Mouse (Mus musculus) lung, embryonic 15.5 days (tissue): Measurements from ENCODE around the gene Shank1. TPM values are rescaled to one million over a fixed set of nuclear protein-coding genes. Genes with fewer than 3 reads are reported as not detected.
A peak's percentile ranks its signal among the peaks of the same experiment; 100 is the strongest.

Experiments
- ATAC-seq: fragments of 200-750 bp; cut with Nextera tagmentation; 2 replicates; pipeline ENCODE4 v1.8.0; 2017; ENCODE audit warnings: moderate number of reproducible peaks, borderline replicate concordance; ENCODE audit not compliant: low FRiP score, low TSS enrichment; ENCODE audit errors: extremely low read depth
- H3K27ac ChIP-seq: fragments of 300-500 bp; sonication (generic); 2 replicates; pipeline ENCODE4 v1.5.1; 2015; ENCODE audit warnings: moderate library complexity, mild to moderate bottlenecking, inconsistent platforms
- H3K27me3 ChIP-seq: fragments of 300-500 bp; sonication (generic); 2 replicates; pipeline ENCODE4 v1.6.1; 2015; ENCODE audit warnings: inconsistent platforms
- H3K36me3 ChIP-seq: fragments of 300-500 bp; sonication (generic); 2 replicates; pipeline ENCODE4 v1.6.1; 2015; ENCODE audit warnings: inconsistent platforms
- H3K4me1 ChIP-seq: fragments of 300-500 bp; sonication (generic); 2 replicates; pipeline ENCODE4 v1.6.1; 2015; ENCODE audit warnings: inconsistent platforms
- H3K4me2 ChIP-seq: fragments of 300-500 bp; sonication (generic); 2 replicates; pipeline ENCODE4 v1.6.1; 2015; ENCODE audit warnings: inconsistent platforms, mild to moderate bottlenecking, moderate library complexity
- H3K4me3 ChIP-seq: fragments of 300-500 bp; sonication (generic); 2 replicates; pipeline ENCODE4 v1.5.1; 2015; ENCODE audit warnings: mild to moderate bottlenecking, inconsistent platforms
- H3K9ac ChIP-seq: fragments of 300-500 bp; sonication (generic); 2 replicates; pipeline ENCODE4 v1.6.1; 2015; ENCODE audit warnings: inconsistent platforms
- H3K9me3 ChIP-seq: fragments of 300-500 bp; sonication (generic); 2 replicates; pipeline ENCODE4 v1.6.1; 2016; ENCODE audit warnings: inconsistent platforms
- WGBS: fragments of 180-500 bp; shearing (Covaris S2); methylation state at CpG from one replicate; pipeline ENCODE4 v1.1.7; 2015; 5-methylcytosine and 5-hydroxymethylcytosine counted together
- polyA plus RNA-seq: library from polyadenylated mRNA; unstranded; fragments of >200 nt; fragmentation: Nextera tagmentation; extraction: Ambion mirVana; gene quantifications from 2 replicates; pipeline ENCODE4 v1.2.1, GENCODE M21; 2015

Shank1 gene
- polyA plus RNA-seq, 1 experiment from 2014 or later: 1.1 TPM

GRCm38 (mm10) chr7:44384716-44385059 lies 74.6 kb downstream of the Shank1 start:
- Histone ChIP-seq H3K9me3 (no peaks in the 10 kb centered on the region), H3K4me3 (peak overlapping the region; percentile 50), H3K4me2 (peak overlapping the region; percentile 87), H3K9ac (peak overlapping the region; percentile 1; the same call in 1 of the 2 replicates), H3K4me1 (peaks cover 2% of the 10 kb centered on the region; the same call in 1 of the 2 replicates), H3K27ac (no peak overlapping the region), H3K27me3 (peaks cover 27% of the 10 kb centered on the region), H3K36me3 (no peaks in the 10 kb centered on the region)
- ATAC-seq: peak; percentile 62; the same call in 1 of the 2 replicates
- 2% methylated on average over 17 of the region's 17 CpGs for WGBS

DNA sequence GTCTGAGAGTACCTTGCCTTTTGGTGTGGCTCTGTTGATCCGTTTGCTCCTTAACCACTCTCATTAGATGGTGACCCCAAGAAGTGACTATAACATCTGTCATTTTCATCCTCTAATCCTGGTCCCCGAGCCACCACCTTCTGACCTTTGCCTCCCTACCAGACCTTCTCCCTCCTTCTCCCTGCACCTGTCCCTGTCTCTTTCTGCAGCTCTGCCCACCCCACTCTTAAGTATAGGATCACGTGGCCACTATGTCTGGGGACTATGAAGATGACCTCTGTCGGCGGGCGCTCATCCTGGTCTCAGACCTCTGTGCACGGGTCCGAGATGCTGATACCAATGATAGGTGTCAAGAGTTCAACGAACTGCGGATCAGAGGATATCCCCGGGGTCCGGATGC lies 75.7 kb downstream of the Shank1 start, which contains the start of gene 1700008O03Rik:
Gene 1700008O03Rik (minus strand): TSS at position 101 of the 400 bp plus-strand sequence.
- WGBS: 70% methylated on average over 12 of the region's 12 CpGs

DNA sequence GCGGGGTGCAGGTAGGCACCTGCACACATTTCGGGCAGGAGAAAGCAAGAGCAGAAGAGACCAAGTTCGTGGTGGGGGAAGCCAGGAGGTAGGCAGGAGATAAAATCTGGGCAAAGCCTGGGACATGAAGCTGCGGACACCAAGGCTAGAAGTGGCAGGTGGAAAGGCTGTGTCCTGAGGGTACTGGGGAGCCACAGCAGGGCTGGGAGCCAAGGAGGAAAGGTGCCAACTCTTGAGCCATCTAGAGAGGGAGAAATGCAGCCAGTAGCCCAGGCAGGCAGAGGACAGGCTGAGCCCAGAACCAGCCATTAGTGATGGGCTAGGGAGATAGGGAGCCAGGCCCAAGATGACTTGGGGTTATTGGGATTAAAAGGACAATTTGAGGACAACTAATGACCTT lies 81.8 kb downstream of the Shank1 start:
- Histone ChIP-seq H3K4me2 (no peak overlapping the region), H3K4me1 (no peaks in the 10 kb centered on the region), H3K4me3 (no peak overlapping the region), H3K9ac (no peak overlapping the region), H3K27me3 (peaks cover 10% of the 10 kb centered on the region), H3K36me3 (no peaks in the 10 kb centered on the region), H3K9me3 (no peaks in the 10 kb centered on the region), H3K27ac (no peak overlapping the region)
- ATAC-seq: no peak
- 78% methylated on average over 4 of the region's 4 CpGs for WGBS

More for the DNA sequence above, 75.7 kb downstream of the Shank1 start, which contains the start of gene 1700008O03Rik:
- Histone ChIP-seq H3K9ac (peak within 1 kb of the TSS; percentile 1; the same call in 1 of the 2 replicates), H3K4me3 (peak within 1 kb of the TSS; percentile 50), H3K4me1 (peaks cover 2% of the 10 kb centered on the region; the same call in 1 of the 2 replicates), H3K27me3 (peaks cover 27% of the 10 kb centered on the region), H3K4me2 (peak within 1 kb of the TSS; percentile 87), H3K9me3 (no peaks in the 10 kb centered on the region), H3K27ac (no peak within 1 kb of the TSS), H3K36me3 (no peaks in the 10 kb centered on the region)
- no peak for ATAC-seq

GRCm38 (mm10) chr7:44392341-44392740 lies 82.3 kb downstream of the Shank1 start:
- Histone ChIP-seq H3K9ac (no peak overlapping the region), H3K4me3 (no peak overlapping the region), H3K27me3 (peaks cover 7% of the 10 kb centered on the region), H3K4me2 (no peak overlapping the region), H3K36me3 (no peaks in the 10 kb centered on the region), H3K4me1 (no peaks in the 10 kb centered on the region), H3K27ac (no peak overlapping the region), H3K9me3 (no peaks in the 10 kb centered on the region)
- ATAC-seq: no peak
- 81% methylated on average over 14 of the region's 14 CpGs for WGBS

DNA sequence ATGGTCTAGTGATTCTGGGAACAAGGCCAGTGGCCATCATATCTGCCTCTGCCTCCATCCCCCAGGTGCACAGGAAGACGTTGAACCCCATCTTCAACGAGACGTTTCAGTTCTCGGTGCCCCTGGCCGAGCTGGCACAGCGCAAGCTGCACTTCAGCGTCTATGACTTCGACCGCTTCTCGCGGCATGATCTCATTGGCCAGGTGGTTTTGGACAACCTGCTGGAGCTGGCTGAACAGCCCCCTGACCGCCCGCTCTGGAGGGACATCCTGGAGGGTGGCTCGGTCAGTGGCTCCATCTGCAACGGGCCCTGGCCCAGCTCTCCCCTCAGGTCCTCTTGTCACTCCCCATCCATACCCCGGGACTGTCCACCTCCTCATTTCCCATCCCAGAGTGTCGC lies 83.2 kb downstream of the Shank1 start:
- no peaks in the 10 kb centered on the region for H3K27me3 ChIP-seq

GRCm38 (mm10) chr7:44398570-44398969 lies 88.5 kb downstream of the Shank1 start:
- no peaks in the 10 kb centered on the region for H3K9me3 ChIP-seq
- H3K4me1 ChIP-seq: no peaks in the 10 kb centered on the region
- no peak overlapping the region for H3K27ac ChIP-seq
- H3K9ac ChIP-seq: no peak overlapping the region
- no peaks in the 10 kb centered on the region for H3K36me3 ChIP-seq
- H3K4me3 ChIP-seq: no peak overlapping the region
- no peaks in the 10 kb centered on the region; the same call in 1 of the 2 replicates for H3K27me3 ChIP-seq
- WGBS: 22% methylated on average over 3 of the region's 3 CpGs
- H3K4me2 ChIP-seq: no peak overlapping the region
- ATAC-seq: peak; percentile 56

More for the DNA sequence above, 83.2 kb downstream of the Shank1 start:
- Histone ChIP-seq H3K36me3 (no peaks in the 10 kb centered on the region), H3K4me2 (no peak overlapping the region), H3K9ac (no peak overlapping the region), H3K27ac (no peak overlapping the region), H3K9me3 (no peaks in the 10 kb centered on the region), H3K4me3 (no peak overlapping the region), H3K4me1 (no peaks in the 10 kb centered on the region)
- WGBS: 86% methylated on average over 17 of the region's 17 CpGs
- no peak for ATAC-seq

- H3K4me1 ChIP-seq: peaks cover 3% of the 10 kb centered on the region; the same call in 1 of the 2 replicates
- no peak overlapping the region for H3K27ac ChIP-seq
- no peaks in the 10 kb centered on the region; the same call in 1 of the 2 replicates for H3K27me3 ChIP-seq
- 63% methylated on average over 6 of the region's 6 CpGs for WGBS
- no peak overlapping the region for H3K9ac ChIP-seq
- H3K4me3 ChIP-seq: no peak overlapping the region
- H3K36me3 ChIP-seq: no peaks in the 10 kb centered on the region
- no peaks in the 10 kb centered on the region for H3K9me3 ChIP-seq
- H3K4me2 ChIP-seq: no peak overlapping the region
- ATAC-seq: no peak
Observed at GRCm38 (mm10) chr7:44401673-44402072, 91.6 kb downstream of the Shank1 start.

GRCm38 (mm10) chr7:44405346-44406014 lies 95.4 kb downstream of the Shank1 start:
- Histone ChIP-seq H3K27ac (peak overlapping the region; percentile 55), H3K27me3 (peaks cover 3% of the 10 kb centered on the region), H3K4me1 (peaks cover 3% of the 10 kb centered on the region; the same call in 1 of the 2 replicates), H3K9me3 (no peaks in the 10 kb centered on the region), H3K36me3 (no peaks in the 10 kb centered on the region), H3K4me3 (peak overlapping the region; percentile 32), H3K9ac (no peak overlapping the region), H3K4me2 (peak overlapping the region; percentile 62)
- ATAC-seq: peak; percentile 96
- WGBS: 2% methylated on average over 27 of the region's 27 CpGs

DNA sequence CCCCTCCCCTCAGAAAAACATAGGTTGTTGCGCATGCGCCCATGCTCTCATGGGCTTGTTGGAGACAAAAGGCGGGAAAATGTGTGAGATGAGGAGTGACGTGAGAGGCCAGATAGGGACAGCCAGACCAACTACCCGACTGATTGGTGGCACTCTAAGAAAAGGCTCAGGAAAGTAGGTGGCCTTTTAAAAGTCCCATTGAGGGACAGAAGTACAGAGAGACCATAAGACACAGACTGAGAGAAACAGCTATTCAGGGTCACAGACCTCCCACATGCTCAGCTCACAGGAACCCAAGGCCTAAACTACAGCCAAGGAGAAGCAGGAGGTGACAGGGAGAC lies 95.9 kb downstream of the Shank1 start:
- Histone ChIP-seq H3K27ac (no peak overlapping the region), H3K27me3 (peaks cover 3% of the 10 kb centered on the region), H3K4me2 (no peak overlapping the region), H3K4me3 (no peak overlapping the region), H3K9ac (no peak overlapping the region), H3K36me3 (no peaks in the 10 kb centered on the region), H3K4me1 (peaks cover 3% of the 10 kb centered on the region; the same call in 1 of the 2 replicates), H3K9me3 (no peaks in the 10 kb centered on the region)
- no peak; the same call in 1 of the 2 replicates for ATAC-seq
- WGBS: under 1% methylated on average over 5 of the region's 5 CpGs

Other genes with a start within 250 kb of the Shank1 start
- gene Klk1b21, start 207.9 kb upstream of the Shank1 start, polyA plus RNA-seq: not detected in 2 replicates
- not detected in 2 replicates for gene Klk1b22, start 197.6 kb upstream of the Shank1 start, polyA plus RNA-seq
- gene Klk1b16, start 173.5 kb upstream of the Shank1 start, polyA plus RNA-seq: not detected in 2 replicates
- not detected in 2 replicates for gene Klk1b24, start 122.0 kb upstream of the Shank1 start, polyA plus RNA-seq
- not detected in 2 replicates for gene Klk1b3, start 112.1 kb upstream of the Shank1 start, polyA plus RNA-seq
- gene Klk1b4, start 102.8 kb upstream of the Shank1 start, polyA plus RNA-seq: not detected in 2 replicates
- not detected in 2 replicates for gene Klk1b5, start 94.3 kb upstream of the Shank1 start, polyA plus RNA-seq
- gene Klk1, start 84.9 kb upstream of the Shank1 start, polyA plus RNA-seq: 0.20 TPM in 1 of 2 replicates, not detected in the other
- not detected in 2 replicates for gene Gm36864, start 74.1 kb upstream of the Shank1 start, polyA plus RNA-seq
- gene 1700028J19Rik, start 63.6 kb upstream of the Shank1 start, polyA plus RNA-seq: 1.4 TPM in 2 replicates
- 133 TPM in 2 replicates for gene 2410002F23Rik, start 63.5 kb upstream of the Shank1 start, polyA plus RNA-seq
- gene Acp4, start 52.9 kb upstream of the Shank1 start, polyA plus RNA-seq: not detected in 2 replicates
- gene Gm15517, start 48.8 kb upstream of the Shank1 start, polyA plus RNA-seq: not detected in 2 replicates
- 2.5 and 2.6 TPM in 2 replicates for gene Clec11a, start 3.4 kb upstream of the Shank1 start, polyA plus RNA-seq
- 2.1 and 2.3 TPM in 2 replicates for gene Syt3, start 73.8 kb downstream of the Shank1 start, polyA plus RNA-seq
- gene 1700008O03Rik, start 75.6 kb downstream of the Shank1 start, polyA plus RNA-seq: 1.1 and 1.4 TPM in 2 replicates
- gene Lrrc4b, start 118.8 kb downstream of the Shank1 start, polyA plus RNA-seq: 0.88 and 0.98 TPM in 2 replicates
- 0.62 and 0.88 TPM in 2 replicates for gene Aspdh, start 155.1 kb downstream of the Shank1 start, polyA plus RNA-seq
- gene Josd2, start 157.7 kb downstream of the Shank1 start, polyA plus RNA-seq: 109 and 111 TPM in 2 replicates
- gene Emc10, start 186.3 kb downstream of the Shank1 start, polyA plus RNA-seq: 107 and 108 TPM in 2 replicates
- gene Fam71e1, start 186.3 kb downstream of the Shank1 start, polyA plus RNA-seq: 9.1 and 11.1 TPM in 2 replicates
- 0.45 and 0.65 TPM in 2 replicates for gene Mybpc2, start 214.4 kb downstream of the Shank1 start, polyA plus RNA-seq
- 0.77 and 2.0 TPM in 2 replicates for gene Spib, start 221.8 kb downstream of the Shank1 start, polyA plus RNA-seq
- 108 and 112 TPM in 2 replicates for gene Pold1, start 238.6 kb downstream of the Shank1 start, polyA plus RNA-seq
- gene Nr1h2, start 243.7 kb downstream of the Shank1 start, polyA plus RNA-seq: 68.4 and 75.3 TPM in 2 replicates